Mouse (Mus musculus): Measurements from ENCODE around the gene Ubac1.

GRCm38 (mm10) chr2:26037386-26037785 is 15.8 kb upstream of the Ubac1 start:
- no peak for TF ChIP-seq EP300 (IDR thresholded peaks at IDR 0.05; ENCODE audit: low read depth in 1 of 2, low read length in 2 of 2)
- no peak for TF ChIP-seq POLR2A (IDR thresholded peaks at IDR 0.05; ENCODE audit: control insufficient read depth in 1 of 2, insufficient read depth in 1 of 2, low read depth in 1 of 2, low read length in 2 of 2, poor library complexity in 1 of 2)
- no peak for TF ChIP-seq E2F4 (IDR thresholded peaks at IDR 0.05; ENCODE audit: borderline replicate concordance, low read depth, low read length)
- TF ChIP-seq ELF1 (IDR thresholded peaks at IDR 0.05; ENCODE audit: low read depth, low read length): no peak
- no peak for TF ChIP-seq GATA1 (IDR thresholded peaks at IDR 0.05; ENCODE audit: low read depth, low read length)

All from MEL (cell line).